Mouse (Mus musculus): Measurements from ENCODE around the gene Slc44a1.

Slc44a1 gene

DNA sequence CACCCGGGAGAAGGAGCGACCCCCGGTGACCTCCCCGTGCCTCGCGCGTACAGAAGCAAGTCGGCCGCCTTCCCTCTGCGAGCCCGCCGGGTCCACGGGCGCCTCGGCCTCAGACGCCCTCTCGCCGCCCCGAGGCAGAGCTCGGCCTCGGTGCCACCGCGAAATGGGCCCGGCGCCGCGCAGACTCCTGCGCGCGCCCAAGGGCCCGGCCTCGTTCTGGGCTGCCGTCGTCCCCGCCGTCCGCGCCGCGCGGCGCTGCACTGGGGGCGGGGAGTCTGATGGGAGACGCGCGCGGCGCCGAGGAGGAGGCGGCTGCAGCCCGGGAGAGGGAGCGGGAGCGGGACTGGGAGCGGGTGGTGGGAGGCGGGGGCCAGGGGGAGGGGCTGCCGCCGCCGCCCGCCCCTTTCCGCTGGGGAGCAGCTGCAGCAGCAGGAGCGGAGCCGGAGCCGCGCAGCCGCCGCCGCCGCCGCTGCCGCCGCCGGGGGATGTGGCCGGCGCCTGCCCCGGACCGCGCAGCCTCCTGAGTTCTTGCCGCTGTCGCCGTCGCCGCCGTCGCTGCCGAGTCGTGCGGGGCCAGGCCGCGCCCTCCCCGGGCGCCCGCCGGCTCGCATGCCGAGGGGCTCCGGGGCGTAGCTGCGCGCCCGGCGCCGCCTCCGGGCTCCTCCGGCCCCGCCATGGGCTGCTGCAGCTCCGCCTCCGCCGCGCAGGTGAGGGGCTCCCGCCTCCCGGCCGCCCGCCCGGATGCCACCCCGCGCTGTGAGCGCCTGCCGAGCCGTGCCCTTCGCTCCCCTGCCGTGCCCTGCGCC, at the start of gene Slc44a1:
Gene Slc44a1 (plus strand): TSS at position 404 of the 806 bp plus-strand sequence.
- peak; percentile 54 for DNase-seq (ENCODE audit: low read depth in 2 of 2, low spot score in 2 of 2)

DNA sequence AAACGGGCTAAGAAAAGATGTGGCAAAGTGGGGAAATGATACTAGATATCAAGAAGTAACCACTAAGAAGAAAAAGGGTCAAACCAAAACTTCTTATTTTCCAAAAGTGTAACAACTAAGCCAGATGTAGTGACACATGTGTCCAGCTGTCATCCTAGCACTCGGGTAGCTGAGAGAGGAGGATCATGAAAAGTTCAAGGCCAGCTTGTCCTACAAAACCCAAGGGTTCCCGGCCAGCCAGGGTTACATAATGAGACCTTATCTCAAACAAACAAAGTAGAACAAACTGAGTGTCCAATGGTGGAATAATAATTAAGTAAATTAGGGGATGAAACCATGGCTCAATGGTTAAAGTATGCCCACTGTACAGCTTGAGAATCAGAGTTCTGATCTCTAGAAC, 45.2 kb upstream of the Slc44a1 start:
- DNase-seq (ENCODE audit: low read depth in 2 of 2, low spot score in 2 of 2): no peak

DNA sequence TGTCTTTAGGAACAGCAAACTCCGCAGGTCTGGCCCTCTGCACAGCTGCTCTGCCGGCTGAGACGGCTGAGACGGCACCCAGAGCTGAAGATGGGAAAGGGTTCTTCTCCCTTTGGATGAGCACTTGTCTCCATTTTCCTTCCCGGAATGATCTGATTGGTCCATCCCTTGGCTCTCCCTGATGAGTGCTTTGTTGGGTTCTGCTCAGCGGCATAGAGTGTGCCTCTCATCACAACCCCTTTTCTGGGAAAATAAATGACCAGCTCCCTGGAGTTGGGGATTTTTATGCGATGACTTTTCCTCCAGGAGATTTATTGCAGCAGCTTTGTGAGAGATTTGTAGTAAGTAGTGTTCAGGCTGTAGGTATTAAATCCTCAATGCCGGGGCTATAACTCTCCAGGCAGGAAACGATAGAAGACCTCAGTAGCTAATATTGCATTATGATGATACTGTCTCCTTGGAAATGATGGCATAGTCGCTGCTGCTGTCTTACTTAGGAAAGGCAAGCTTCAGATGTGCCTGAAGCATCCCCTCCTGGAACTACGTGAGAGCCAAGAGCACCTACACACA, 43.5 kb upstream of the Slc44a1 start:
- no peak for DNase-seq (ENCODE audit: low read depth in 2 of 2, low spot score in 2 of 2)

DNA sequence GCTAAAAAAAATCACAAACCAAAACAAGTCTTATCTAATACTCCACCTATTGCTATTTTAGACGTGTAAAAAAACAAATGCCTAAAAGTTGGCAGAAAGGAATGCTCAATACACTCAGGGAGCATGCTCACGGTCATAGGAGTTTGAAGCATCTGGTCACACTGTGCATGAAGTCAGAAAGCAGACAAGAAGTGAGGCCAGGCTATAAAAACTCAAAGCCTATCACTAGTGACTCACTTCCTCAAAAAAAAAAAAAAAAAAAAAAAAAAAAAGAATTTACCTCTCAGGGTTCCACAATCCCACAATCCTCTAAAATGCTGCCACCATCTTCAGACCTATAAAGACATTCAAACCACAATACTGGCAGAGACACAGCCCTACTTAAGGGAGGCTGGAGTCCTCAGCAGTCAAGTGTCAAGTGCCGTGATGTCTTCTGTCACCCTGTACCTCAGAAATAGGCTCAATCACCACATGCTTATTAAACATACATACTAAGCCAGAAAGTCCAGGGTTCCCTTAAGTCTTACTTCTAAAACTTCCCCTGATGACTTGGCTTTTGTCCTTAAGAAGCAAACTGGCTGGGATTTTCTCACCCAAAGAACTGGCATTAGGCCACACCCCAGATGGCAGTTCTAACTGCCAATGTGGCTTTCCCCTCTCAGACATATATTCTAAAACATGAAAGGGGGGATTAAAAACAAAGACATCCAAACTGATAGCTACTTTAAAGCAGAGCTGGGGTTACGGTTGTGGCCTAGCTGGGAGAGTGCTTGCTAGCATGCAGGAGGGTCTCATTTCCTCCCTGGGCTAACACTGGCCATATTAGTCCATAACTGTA, 42.7 kb upstream of the Slc44a1 start:
- DNase-seq (ENCODE audit: low read depth in 2 of 2, low spot score in 2 of 2): no peak

DNA sequence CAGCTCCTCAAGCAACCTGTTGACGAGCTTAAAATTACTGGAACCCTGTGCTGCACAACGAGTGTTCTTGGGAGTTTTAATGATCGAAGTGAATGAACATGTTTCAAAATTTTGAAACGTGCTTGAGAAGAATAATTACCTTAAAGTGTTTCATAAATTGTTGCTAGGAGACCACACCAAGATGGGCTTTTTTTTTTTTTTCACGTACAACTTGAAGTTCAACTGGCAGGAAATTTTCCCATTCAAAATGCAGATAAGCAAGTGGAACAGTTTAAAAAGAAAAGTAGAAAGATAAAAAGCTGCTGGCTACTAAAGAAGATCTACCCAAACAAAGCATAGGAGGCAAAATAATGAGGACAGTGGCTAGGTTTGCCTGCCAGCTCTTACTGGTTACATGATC, 41.7 kb upstream of the Slc44a1 start:
- DNase-seq (ENCODE audit: low read depth in 2 of 2, low spot score in 2 of 2): no peak

DNA sequence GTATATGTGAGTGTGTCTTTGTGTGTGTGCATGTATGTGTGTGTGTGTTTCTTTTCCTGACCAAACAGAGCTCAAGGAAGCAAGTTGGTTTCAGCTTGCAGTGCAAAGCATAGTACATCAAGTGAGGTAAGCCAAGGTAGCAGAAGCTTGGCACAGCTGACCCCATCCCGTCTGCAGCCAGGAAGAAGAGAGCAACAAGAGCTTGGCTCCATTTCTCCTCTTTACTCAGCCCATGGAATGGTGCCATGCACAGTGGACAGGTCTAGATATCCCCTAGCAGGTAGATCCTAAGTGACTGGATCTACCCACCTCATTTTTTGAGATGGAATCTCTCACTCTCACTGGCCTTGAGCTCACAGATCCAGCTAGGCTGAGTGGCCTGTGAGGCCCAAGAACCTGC, 40.8 kb upstream of the Slc44a1 start:
- no peak for DNase-seq (ENCODE audit: low read depth in 2 of 2, low spot score in 2 of 2)

DNA sequence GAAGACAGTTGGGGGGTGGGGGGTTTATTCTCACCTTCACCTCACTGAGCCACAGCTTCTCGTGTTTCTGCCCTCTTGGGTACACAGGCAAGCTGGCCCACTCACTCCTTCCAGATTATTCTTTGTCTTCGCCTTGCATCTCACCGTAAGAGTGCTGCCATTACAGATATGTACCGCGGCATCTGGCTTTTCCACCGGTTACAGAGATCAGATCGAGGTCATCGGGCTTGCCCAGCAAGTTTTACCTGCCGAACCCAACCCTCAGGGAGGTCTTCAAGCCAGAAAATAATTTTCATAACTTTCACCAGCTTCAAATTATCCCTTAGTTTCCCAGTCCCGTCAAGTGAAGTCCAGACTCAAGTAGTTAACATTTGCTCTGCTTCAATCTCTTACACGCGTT, 36.8 kb upstream of the Slc44a1 start:
- no peak for DNase-seq (ENCODE audit: low read depth in 2 of 2, low spot score in 2 of 2)

DNA sequence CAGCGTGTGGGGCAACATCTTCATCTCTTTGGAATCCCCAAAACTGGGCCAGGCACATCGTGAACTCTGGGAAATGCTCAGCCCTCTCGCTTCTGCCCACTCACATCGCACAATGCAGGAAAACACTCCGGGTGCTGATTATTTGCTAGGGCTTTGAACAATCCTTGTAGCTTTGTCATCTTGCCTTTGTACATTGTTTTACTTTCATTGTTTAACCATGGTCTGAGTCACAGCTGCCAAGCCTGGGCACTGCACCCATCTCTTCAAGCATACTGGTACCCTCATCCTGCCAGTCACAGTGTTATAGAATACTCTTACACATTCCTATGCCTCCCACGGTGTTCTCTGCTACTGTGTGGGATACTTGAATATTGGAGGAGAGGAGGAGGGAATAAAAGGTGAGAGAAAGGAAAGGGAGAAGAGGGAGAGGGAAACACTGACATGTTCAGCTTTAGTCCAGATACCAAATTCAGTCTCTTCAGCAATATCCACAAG, 35.7 kb upstream of the Slc44a1 start:
- DNase-seq (ENCODE audit: low read depth in 2 of 2, low spot score in 2 of 2): no peak

DNA sequence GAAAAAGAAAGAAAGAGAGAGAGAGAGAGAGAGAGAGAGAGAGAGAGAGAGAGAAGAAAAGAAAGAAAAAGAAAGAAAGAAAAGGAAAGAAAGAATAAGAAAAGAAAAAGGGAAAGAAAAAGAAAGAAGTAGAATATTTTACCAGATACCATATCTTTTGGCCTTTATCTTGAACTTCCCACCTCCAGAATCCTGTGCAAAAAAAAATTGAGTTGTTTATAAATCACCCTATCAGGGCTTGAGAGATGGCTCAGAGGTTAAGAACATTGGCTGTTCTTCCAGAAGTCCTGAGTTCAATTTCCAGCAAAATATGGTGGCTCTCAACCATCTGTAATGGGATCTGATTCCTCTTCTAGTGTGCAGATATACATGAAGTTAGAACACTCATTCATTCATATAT, 33.3 kb upstream of the Slc44a1 start:
- DNase-seq (ENCODE audit: low read depth in 2 of 2, low spot score in 2 of 2): no peak

DNA sequence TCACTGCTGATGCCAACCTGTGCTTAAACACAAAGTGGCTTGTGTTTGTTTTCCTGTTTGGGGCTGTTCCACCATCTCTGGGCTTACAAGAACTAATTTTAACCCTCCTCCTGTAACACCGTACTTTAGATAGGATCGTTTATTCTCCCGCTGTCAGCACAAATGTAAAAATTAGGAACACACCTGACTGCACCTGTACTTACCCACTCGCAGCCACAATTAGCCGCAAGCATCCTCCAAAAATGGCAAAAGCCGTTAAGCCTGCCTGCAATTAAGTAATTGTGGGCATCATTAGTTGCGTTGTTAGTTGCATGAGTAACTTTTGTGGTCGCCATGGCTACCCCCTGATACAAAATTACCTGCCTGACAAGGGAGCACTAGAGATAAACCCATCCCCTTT, 31.4 kb upstream of the Slc44a1 start:
- no peak for DNase-seq (ENCODE audit: low read depth in 2 of 2, low spot score in 2 of 2)

DNA sequence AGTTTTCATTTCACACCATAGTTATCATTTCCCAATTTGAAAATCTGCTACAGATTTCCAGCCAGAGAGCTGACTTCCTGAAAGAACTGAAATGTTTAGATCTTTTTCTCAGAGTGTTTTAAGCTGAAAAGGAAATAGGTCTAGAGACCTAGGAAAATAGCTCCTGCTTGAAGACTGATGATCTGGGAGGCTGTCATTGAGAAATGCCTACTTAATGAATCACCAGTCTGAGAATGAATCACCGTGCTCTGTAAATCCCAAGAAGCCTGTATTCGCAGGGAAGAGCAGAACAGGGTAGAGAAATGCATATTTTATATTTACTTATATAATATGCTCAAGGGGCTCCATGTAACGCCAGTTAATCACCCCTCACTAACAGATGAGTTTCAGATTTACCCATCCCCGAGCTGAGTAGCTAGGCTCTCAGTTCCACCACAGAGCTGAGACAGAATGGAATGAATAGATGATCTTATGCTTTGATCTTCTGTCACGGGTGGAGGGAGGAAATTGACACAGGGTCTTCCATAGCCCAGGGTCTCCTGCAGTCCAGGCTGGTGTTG, 30.6 kb upstream of the Slc44a1 start:
- no peak for DNase-seq (ENCODE audit: low read depth in 2 of 2, low spot score in 2 of 2)

DNA sequence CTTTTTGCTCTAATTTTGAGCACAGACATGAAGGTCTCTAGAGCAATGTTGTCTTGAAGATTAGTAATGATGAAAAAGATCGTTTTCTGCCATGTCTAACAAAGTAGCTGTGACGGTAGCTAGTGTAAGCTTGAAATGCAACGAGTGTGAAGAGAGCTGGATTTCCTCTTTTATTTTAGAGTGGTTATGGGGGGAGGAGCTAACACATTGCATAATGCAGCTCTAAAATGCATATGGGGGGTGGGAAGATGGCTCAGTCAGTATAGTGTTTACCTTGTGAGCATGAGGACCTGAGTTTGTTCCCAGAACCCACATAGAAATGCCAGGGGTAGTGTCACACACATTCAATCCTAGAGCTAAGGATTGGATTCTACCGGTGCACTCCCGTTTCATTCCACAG, 29.5 kb upstream of the Slc44a1 start:
- DNase-seq (ENCODE audit: low read depth in 2 of 2, low spot score in 2 of 2): no peak

DNA sequence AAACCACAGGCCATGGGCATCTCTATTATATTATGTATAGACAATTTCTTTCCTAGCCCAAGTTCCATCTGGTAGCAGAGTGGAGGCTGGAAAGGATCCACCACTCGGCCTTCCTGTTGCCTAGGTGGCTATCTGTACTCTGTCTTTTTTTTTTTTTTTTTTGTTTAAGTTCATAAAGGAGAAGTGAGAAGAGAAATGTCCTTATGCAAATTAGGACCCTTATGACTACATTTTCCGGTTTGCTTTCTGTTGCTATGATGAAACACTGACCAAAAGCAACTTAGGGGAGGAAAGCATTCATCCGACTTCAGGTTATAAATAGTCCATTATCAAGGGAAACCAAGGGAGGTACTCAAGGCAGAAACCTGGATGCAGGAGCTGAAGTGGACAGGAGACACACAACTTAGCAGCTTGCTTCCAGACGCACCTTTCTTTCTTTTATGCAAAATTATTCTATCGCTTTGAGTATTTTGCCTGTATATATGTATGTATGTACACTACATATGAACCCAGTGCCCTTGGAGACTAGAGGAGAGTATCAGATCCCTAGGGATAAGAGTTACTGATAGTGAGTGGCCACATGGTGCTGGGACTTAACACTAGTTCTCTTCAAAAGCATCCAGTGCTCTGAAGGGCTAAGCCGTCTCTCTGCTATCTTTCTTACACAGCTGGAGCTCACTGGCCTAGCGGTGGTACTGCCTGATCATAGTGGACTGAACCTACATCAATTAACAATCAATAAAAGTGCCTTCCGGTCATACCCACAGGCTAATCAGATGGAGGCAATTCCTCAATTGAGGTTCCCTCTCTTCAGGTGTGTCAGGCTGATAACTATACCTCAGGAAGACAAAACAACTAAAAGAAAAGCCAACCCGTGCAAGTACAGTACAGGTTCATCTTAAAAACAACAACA, 28.0 kb upstream of the Slc44a1 start:
- no peak for DNase-seq (ENCODE audit: low read depth in 2 of 2, low spot score in 2 of 2)

DNA sequence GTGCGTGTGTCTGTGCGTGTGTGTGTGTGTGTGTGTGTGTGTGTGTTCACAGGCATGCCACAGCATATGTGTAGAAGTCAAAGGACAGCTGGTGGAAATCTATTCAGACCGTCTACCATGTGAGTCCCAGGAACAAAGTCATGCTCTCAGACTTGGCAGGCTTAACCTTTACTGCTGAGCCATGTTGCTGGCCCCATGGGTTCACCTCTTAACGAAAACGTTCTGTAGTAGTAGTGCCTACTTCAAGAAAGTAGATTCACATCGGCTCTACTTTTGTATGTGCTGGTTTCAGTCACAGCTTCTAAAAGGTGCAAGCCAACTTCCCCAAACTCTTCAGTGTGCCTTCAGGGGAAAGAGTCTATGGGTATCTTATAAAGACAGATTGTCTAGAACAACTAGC, 27.2 kb upstream of the Slc44a1 start:
- DNase-seq (ENCODE audit: low read depth in 2 of 2, low spot score in 2 of 2): no peak

DNA sequence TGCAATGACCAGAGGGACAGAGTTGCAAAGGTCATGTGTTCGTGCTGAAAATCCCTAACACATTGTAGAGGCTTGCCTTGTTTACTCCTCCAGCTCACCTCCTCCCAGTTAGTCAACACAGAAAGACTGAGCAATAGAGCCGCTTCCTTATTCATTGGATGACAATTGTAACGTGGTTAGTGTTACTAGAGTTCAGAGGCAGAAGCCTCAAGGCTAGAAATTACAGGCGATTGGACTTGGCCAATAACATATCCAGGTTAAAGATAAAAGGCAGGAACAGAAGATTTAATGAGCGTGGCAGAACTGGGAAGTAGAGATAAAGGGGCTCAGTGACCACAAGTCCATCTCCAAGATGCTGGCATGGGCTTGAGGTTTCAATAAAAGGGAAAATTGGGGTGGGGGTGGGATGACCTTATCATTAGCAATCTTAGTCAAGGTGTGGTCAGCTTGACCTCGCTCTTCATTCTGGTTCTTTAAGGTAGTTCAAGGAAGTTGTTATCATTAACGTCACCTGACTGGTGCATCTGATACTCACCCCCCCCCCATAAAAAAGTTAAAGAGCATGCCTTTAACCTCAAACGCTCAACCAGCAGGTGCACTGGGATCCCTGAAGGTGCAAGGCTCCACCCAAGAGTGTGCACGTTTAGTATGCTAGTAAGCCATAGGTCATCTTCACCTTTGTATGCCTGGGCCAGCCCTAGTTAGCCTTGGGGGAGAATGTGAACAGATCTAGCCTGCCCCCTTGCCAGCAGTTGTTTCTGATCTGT, 26.0 kb upstream of the Slc44a1 start:
- DNase-seq (ENCODE audit: low read depth in 2 of 2, low spot score in 2 of 2): no peak

DNA sequence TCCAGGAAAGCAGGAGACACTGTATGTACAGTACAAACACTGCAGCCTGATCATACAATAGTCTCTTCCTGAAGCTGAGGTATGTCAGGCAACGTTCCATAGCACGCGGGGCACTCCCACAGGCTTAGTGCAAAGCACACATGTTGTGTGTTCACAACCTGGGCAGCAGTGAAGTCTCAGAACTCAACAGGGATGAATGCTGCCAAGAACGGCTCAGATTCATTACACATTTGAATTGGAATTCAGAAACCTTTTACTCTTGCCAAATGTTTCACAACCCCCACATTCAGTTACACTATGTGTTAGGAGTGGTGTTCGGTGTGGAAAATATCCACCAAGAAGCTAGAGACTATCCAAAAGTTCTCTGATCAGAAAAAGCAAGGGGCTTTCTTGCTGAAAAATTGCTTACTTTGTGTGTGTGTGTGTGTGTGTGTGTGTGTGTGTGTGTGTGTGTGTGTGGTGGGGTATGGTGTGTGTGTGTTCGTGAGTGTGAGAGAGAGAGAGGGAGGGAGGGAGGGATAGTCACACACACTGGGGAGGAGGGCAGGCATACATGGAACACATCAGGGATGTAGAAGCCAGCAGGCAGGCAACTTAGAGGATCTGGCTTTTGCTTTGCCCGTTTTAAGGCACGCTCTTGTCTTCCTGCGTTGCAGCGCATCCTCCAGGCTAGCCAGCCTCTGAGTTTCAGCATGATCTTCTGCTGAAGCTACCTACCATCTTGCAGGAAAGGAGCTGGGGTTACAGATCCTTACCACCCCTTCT, 24.2 kb upstream of the Slc44a1 start:
- no peak for DNase-seq (ENCODE audit: low read depth in 2 of 2, low spot score in 2 of 2)

DNA sequence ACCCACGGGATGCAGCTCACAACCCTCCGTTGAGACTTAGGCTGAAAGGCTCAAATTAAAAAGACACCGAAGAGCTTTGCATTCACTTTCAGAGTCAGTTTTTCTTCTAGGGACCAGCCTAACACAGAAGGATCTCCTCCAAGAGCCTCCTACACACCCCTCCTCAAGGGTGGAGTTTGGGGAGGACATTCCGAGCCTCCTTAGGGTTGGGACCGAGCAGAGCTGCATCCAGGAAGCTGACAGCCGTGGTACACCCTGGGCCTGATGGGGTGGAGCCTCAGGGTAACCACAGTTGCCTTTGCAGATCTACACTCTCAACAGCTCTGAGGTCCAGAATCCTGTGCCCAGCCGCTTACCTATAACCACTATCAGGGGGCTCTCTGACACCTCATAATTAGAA, 23.3 kb upstream of the Slc44a1 start:
- DNase-seq (ENCODE audit: low read depth in 2 of 2, low spot score in 2 of 2): no peak

DNA sequence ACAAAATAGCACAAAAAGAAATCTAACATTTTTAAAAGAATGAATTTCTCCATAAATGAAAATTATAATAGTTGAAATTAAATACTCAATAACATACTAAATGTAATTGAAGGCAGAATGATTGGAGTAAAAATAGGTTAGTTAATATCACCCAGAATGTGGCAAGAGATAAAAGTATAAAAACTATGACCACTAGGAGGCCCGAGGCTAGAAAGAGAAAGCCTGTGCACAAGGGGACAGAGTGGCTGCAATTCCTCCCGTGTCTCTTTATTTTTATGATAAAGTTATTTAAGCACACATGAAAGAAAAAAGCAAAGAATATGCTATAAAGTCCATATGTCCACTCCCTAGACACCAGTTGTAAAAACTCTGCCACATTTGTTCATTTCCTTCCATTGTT, 17.4 kb upstream of the Slc44a1 start:
- no peak for DNase-seq (ENCODE audit: low read depth in 2 of 2, low spot score in 2 of 2)

DNA sequence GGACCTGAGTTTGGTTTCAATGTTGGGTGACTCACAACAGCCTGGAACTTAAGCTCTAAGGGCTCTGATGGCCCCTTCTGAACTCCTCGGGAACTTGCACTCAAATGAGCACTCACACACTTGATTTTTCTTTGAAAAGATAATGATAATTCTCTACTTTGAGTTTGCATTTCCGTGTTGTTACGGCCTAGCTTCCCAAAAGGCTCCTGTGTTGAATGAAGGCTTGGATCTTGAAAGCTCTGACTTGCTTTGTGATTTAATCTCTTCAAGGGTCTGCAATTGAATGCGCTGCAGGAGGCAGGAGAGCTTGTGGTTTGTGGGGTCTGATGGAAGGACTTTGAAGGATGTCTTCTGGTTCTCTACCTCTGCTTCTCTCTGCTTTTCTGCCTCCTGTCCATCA, 13.1 kb upstream of the Slc44a1 start:
- DNase-seq (ENCODE audit: low read depth in 2 of 2, low spot score in 2 of 2): no peak

Data from CD8-positive naive resting alpha-beta T cell, adult 2 months (primary cell).